Mouse (Mus musculus) regulatory T cell (primary cell): ENCODE data around the gene Tvp23a.

Source experiments
- in situ Hi-C: fragments of 300-600 bp; cut with MboI, MseI; formaldehyde crosslinking; loops from one replicate; pipeline ENCODE4 v1.15.1; 2025; ENCODE audit warnings: high pct_unique_total_duplicates

Gene Tvp23a

GRCm38 (mm10) chr16:10398755-10399154, 48.4 kb downstream of the Tvp23a start:
- in situ Hi-C loops, result loop anchor here (5.0 kb wide), 1 partner anchor 121 kb away; no protein-coding TSS in a partner anchor

DNA sequence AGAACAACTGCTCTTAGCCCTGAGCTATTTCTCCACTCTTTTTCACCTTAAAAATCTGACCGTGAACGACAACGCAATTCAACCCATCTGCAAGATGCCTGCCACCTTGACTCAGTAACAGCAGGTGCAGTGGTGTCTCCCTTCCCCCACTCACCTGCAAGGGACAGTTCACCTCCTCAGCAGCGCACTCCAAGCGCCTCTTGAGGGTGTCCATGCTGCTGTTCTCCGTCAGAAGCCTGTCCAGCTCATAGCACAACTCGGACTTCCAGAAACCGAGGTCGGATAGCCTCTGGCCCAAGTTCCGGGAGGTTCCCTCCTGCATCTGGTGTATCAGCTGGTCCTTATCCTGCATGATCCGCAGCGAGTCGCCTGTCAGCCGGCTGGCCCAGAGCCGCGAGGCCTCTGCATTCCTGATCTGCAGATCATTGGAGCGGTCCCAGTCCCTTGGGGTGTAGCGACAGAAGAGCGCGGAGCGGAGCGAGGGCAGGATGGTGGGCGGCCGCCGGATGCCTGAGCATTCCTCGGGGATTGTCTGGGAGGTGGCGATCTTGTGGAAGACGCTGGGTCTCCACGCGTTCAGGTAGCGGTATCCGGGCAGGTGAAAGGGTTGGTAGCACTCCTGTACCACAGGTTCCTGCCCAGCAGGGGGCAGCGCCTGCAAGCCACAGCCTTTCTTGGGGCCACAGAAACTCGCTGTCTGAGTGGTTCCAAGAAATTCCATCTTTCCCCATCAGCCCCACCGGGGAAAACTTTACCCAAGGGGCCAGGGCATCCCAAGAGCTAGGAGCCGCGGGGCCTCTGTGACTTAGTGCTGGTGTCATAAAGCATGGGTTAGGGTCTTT, 52.2 kb downstream of the Tvp23a start, which contains the start of gene Tekt5:
Tekt5 (minus strand) TSS at position 792 of the 842 bp plus-strand sequence.
- in situ Hi-C loops, result loop anchor here (5.0 kb wide), 1 partner anchor 118 kb away; no protein-coding TSS in a partner anchor

- in situ Hi-C loops, result no loop called here
Measured at GRCm38 (mm10) chr16:10392587-10392986, 54.6 kb downstream of the Tvp23a start.

DNA sequence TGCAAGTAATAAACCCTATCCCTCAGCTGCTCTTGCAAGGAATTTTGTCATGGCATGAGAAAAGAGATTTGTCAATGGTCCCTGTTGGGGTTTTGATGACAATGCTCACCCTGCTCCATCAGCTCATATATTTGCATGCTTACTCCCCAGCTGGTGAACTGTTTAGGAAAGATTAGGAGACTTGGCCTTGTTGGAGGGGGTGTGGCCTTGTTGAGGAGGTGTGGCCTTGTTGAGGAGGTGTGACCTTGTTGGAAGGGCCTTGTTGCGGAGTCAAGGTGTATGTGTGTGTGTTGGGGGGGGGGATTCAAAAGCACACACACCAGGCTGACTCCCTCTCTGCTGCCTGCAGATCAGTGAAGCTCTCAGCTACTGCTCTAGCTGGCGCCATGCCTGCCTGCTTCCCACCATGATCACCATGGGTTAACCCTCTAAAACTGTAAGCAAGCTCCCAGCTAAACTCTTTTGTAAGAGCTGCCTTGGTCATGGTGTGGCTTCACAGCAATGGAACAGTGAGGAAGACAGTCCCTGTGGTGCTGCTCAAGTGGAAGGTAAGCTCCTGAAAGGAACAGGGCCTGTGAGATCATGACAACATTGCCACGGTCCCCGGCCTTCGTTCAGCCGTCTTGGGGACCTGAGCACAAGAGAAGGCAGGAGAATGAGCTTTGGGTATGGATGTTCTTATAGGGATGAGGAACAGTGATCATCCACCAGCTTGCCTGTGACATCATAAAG, 58.4 kb downstream of the Tvp23a start:
- in situ Hi-C loops, result no loop called here

DNA sequence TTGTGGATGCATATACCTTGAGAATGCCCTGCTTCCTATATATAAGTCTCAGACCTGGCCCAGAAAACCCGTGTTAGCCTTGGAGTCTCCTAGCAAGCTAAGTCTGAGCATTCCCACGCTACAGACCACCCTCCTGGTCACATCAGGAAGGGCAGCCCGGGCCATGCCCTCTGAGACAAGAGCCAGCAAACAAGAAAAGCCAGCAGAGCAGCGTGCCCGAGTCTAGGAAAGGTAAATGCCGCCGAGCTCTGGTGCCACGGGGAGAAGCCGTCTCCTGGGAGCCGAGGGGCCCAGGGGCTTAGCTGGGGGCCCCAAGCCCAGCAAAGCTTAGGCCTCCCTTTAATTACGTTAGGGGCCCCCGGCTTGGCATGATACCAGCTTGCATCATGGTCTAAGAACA, 61.9 kb downstream of the Tvp23a start:
- in situ Hi-C loops, result no loop called here

DNA sequence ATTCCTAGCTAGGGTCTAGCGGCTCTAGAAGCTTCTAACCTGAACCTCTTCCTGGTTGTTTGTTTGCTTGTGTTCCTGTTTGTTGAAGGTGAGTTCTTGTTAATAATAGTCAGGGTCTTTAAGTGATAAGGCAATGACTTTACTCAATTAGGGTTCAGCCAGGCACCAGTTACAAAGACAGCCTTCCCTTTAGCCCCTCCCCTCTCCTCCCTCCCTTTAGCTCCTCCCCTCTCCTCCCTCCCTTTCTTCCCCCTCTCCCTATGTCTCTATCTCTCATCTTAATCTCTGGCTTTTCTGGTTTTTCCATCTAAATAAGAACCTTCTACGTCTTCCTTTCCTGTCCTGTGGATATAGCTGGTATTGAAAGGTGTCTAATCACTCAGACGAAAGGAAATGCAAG, 62.6 kb downstream of the Tvp23a start:
- in situ Hi-C loops, result no loop called here

DNA sequence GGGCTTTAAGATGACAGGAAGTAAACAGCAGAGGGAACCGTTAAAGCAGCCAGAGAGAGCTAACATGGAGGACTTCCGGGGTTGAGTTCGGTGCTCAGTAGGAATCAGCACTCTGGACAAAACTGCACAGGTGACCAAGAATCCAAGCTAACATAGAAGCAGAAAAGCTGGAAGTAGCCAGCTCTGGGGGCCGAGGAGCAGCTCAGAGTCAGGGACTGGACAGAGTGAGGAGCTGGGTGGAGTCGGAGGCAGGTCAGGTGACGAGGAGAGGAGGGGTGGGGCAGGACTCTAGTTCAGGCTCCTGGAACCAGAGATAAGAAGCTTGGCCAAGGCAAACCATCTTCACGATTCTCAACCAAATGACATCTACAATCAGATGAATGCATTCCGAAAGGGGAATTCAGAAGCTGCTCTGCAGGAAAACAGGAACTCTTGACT, 63.1 kb downstream of the Tvp23a start:
- in situ Hi-C loops, result no loop called here

GRCm38 (mm10) chr16:10379531-10379930, 67.6 kb downstream of the Tvp23a start:
- in situ Hi-C loops, result no loop called here

- in situ Hi-C loops, result no loop called here
Measured at GRCm38 (mm10) chr16:10377286-10377685, 69.9 kb downstream of the Tvp23a start.

GRCm38 (mm10) chr16:10374254-10375011, 72.7 kb downstream of the Tvp23a start:
- in situ Hi-C loops, result no loop called here

DNA sequence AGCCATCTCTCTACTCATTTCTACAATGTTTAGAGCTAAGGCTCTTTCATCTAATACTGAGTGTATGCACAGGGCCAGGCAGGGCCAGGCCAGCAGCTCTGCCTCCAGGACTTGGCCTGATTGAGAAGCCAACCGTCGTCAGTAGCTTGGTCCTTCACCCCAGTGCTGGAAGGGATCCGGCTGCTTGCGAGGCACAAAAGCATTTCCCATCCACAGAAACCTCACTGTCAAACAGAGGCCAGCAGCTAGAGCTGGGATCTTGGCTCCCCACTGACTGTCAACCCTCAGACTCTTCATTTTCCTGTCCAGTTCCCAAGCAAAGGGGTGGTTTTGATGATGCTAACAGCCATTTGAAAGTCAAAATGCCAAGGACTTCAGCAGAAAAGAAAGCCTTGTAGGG, 74.8 kb downstream of the Tvp23a start:
- in situ Hi-C loops, result no loop called here
